Mouse (Mus musculus): ENCODE data around the gene Abcg8. TPM values are rescaled to one million over a fixed set of nuclear protein-coding genes. Genes with fewer than 3 reads are reported as not detected.

Gene Abcg8
- polyA plus RNA-seq, 1 experiment from 2014 or later: 0.22 TPM

DNA sequence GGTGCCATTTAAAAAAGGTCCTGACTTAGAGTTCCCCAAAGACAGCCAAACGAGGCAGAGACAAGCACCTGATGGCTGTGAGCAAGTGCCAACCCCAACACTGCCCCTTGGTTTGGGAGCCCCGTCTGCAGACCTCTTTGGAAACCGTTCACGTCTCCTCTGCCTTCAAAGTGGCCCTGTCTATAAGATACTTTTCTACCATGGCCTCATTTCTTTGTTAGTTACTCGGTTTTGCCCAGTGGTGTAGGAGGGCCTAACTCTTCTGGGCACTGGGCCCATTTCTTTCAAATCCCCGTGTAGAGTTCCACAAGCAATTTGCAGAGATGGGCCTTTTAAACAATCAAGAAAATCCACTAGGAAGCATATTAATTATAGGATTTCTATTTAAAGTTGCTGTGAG is 71.1 kb downstream of the Abcg8 start:
- H3K27ac ChIP-seq: no peak overlapping the region
- H3K4me1 ChIP-seq: peaks cover 34% of the 10 kb centered on the region
- H3K27me3 ChIP-seq: no peaks in the 10 kb centered on the region
- no peak overlapping the region for H3K9ac ChIP-seq
- no peaks in the 10 kb centered on the region for H3K9me3 ChIP-seq (replicated peaks)
- H3K36me3 ChIP-seq: peaks cover 4% of the 10 kb centered on the region; the same call in 1 of the 2 replicates
- WGBS: 81% methylated on average over 6 of the region's 6 CpGs
- no peak overlapping the region for H3K4me3 ChIP-seq
- no peak overlapping the region for H3K4me2 ChIP-seq (replicated peaks)
- no peak for ATAC-seq (ENCODE audit: low FRiP score)

DNA sequence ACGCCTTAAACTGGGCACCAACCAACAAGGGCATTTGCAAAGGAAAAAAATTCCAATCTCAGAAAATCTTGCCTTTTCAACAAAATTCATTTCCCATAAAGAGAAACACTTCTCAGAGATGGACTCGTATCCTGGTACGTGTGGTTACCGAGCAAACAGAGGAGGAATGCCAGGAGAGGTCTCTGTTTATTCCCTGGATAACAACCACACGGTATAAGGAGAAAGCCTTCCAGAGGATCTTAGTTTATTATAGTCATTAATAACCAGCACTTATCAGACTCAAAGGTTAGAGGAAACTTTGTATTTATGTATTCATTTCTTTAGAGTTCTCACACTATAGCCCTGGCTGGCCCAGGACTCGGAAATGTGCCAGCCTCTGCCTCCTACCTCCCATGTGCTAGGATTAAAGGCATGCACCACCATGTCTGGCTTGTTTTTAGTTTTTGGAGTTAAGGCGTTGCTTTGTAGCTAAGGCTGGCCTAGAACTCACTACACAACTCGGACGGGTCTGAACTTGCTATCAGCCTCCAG is 72.1 kb downstream of the Abcg8 start:
- 94% methylated on average over 9 of the region's 9 CpGs for WGBS
- Histone ChIP-seq H3K9me3 (replicated peaks) (no peaks in the 10 kb centered on the region), H3K27ac (no peak overlapping the region), H3K4me2 (replicated peaks) (no peak overlapping the region), H3K4me1 (peaks cover 34% of the 10 kb centered on the region), H3K4me3 (no peak overlapping the region), H3K27me3 (no peaks in the 10 kb centered on the region), H3K36me3 (peaks cover 4% of the 10 kb centered on the region; the same call in 1 of the 2 replicates), H3K9ac (no peak overlapping the region)
- ATAC-seq (ENCODE audit: low FRiP score): no peak

DNA sequence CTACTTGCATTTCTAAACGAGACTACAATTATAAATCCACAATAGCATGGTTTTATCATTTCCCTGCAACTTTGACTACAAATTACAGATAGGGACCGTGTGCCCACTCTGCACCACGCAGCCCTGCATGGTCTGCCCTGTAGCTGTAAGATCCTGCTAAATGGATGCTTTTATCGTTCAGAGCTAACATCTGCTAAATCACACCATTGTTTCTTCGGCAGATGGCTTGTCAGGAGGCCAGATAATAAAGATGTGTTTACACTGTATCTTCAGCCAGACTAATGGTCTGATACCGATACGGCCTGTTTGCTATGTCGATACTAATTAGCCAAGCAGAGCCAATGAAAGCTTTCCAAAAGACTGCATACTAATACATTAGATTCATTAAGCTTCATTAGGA is 73.2 kb downstream of the Abcg8 start:
- H3K4me1 ChIP-seq: peaks cover 34% of the 10 kb centered on the region
- no peaks in the 10 kb centered on the region for H3K9me3 ChIP-seq (replicated peaks)
- peak; percentile 51 for ATAC-seq (ENCODE audit: low FRiP score)
- H3K36me3 ChIP-seq: peaks cover 4% of the 10 kb centered on the region; the same call in 1 of the 2 replicates
- no peaks in the 10 kb centered on the region for H3K27me3 ChIP-seq
- no peak overlapping the region for H3K4me2 ChIP-seq (replicated peaks)
- no peak overlapping the region for H3K4me3 ChIP-seq
- H3K27ac ChIP-seq: no peak overlapping the region
- WGBS: 48% methylated on average over 8 of the region's 8 CpGs
- H3K9ac ChIP-seq: no peak overlapping the region

Other genes starting within 250 kb of the Abcg8 start
- 9.9 TPM in 2 replicates for gene Thada, start 210.1 kb upstream of the Abcg8 start, polyA plus RNA-seq (2016; fragmentation: Nextera tagmentation; extraction: Ambion mirVana)
- gene Plekhh2, start 164.4 kb upstream of the Abcg8 start, polyA plus RNA-seq (2016; fragmentation: Nextera tagmentation; extraction: Ambion mirVana): 3.8 and 4.7 TPM in 2 replicates
- gene Dync2li1, start 49.8 kb upstream of the Abcg8 start, polyA plus RNA-seq (2016; fragmentation: Nextera tagmentation; extraction: Ambion mirVana): 34.9 and 37.7 TPM in 2 replicates
- gene Abcg5, start 6.7 kb downstream of the Abcg8 start, polyA plus RNA-seq (2016; fragmentation: Nextera tagmentation; extraction: Ambion mirVana): 3.8 and 5.8 TPM in 2 replicates
- gene Lrpprc, start 114.5 kb downstream of the Abcg8 start, polyA plus RNA-seq (2016; fragmentation: Nextera tagmentation; extraction: Ambion mirVana): 52.0 and 52.3 TPM in 2 replicates